Mouse (Mus musculus): Measurements from ENCODE around the gene Sema4c.
A peak's percentile ranks its signal among the peaks of the same experiment; 100 is the strongest.

Gene Sema4c

GRCm38 (mm10) chr1:36501261-36501660, 56.9 kb downstream of the Sema4c start:
- peak; percentile 84 for DNase-seq (ENCODE audit: low spot score)
